Mouse (Mus musculus) kidney, adult 2 months (tissue): ENCODE measurements around the gene Igsf9.

ENCODE experiments used
- CTCF ChIP-seq: fragments of 200-500 bp; conservative IDR thresholded peaks from 2 replicates; pipeline ENCODE4 v1.5.1; 2011; ENCODE audit warnings: low read depth, mild to moderate bottlenecking, control low read depth, low read length, moderate library complexity, mixed read lengths; ENCODE audit not compliant: insufficient read depth, insufficient read length
- POLR2A ChIP-seq: fragments of 200-500 bp; IDR thresholded peaks from one replicate; pipeline ENCODE4 v1.6.1; 2011; ENCODE audit warnings: low read depth, low read length, control low read depth

DNA sequence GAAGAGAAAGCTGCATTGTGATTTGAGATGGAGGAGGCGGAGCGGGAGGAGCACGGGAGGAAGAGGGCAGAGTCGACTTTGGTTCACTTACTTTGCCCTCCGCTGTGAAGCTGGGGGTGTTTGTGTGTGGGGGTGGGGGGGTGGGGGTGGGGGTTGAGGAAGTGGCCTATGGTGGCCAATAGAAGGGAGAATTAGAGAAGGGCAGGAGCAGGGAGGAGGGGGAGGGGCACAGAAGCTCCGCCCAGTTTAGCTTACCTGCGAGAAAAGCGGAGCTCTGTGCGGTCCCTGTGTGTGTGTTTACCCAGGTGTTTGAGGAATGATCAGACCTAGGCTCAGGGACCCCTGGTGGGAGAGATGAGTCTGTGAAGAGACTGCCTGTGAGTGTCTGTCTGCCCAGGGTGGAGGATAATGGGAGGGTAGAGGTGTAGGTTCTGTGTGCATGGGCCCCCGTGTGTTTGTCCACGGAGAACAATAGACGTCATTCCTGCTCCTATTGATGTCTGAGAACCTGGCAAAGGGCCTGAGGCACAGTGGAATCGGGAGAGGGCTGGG lies 28.9 kb downstream of the Igsf9 start:
- no peak for TF ChIP-seq CTCF
- no peak for TF ChIP-seq POLR2A
